1 mouse cellular context compared by ENCODE assay signal in genomic region chr1:135131034-135131433, GRCm38 (mm10).
TF ChIP-seq lines count a peak whose summit lies in the region.

No protein-coding gene starts in this region.

TF ChIP-seq in MEL, 35 proteins besides CTCF, POLR2A, EP300 and RAD21 (continued from another document):
- no peak for TF ChIP-seq E2F4 (IDR thresholded peaks at IDR 0.05; ENCODE audit: borderline replicate concordance, low read depth, low read length)
- TF ChIP-seq JUND (IDR thresholded peaks at IDR 0.05; ENCODE audit: low read depth, low read length) = no peak
- TF ChIP-seq GATA1 (IDR thresholded peaks at IDR 0.05; ENCODE audit: low read depth, low read length) = peak; percentile 85
- TF ChIP-seq POLR2AphosphoS2 (IDR thresholded peaks at IDR 0.05; ENCODE audit: low read length) = peak; percentile 92; the same call in 1 of the 2 replicates
- peak; percentile 92 for TF ChIP-seq NELFE (IDR thresholded peaks at IDR 0.05; ENCODE audit: low read depth, low read length)
- TF ChIP-seq ZC3H11A (IDR thresholded peaks at IDR 0.05; ENCODE audit: low read depth, low read length) = no peak
- TF ChIP-seq MXI1 (IDR thresholded peaks at IDR 0.05; ENCODE audit: low read depth, low read length) = peak; percentile 14; the same call in 1 of the 2 replicates
- TF ChIP-seq MAZ (IDR thresholded peaks at IDR 0.05; ENCODE audit: low read depth, low read length) = peak; percentile 71
- no peak for TF ChIP-seq MAFK (IDR thresholded peaks at IDR 0.05; ENCODE audit: borderline replicate concordance, low read depth, low read length)
- TF ChIP-seq SMC3 (IDR thresholded peaks at IDR 0.05; ENCODE audit: low read depth, low read length) = no peak
- TF ChIP-seq ZNF384 (IDR thresholded peaks at IDR 0.05; ENCODE audit: low read depth, low read length) = no peak
- TF ChIP-seq TBP (IDR thresholded peaks at IDR 0.05; ENCODE audit: low read depth, low read length) = peak; percentile 94
- TF ChIP-seq ZMIZ1 (IDR thresholded peaks at IDR 0.05; ENCODE audit: low read depth, low read length) = peak; percentile 96
- TF ChIP-seq GABPA (IDR thresholded peaks at IDR 0.05; ENCODE audit: low read depth, low read length) = no peak
- TF ChIP-seq KAT2A (conservative IDR thresholded peaks at IDR 0.05; ENCODE audit: low read depth, low read length) = no peak
- TF ChIP-seq POLR2AphosphoS5 (IDR thresholded peaks at IDR 0.05; ENCODE audit: borderline replicate concordance, low read depth, low read length) = no peak
- TF ChIP-seq MYB (IDR thresholded peaks at IDR 0.05; ENCODE audit: low read depth, low read length) = no peak
- TF ChIP-seq ELF1 (IDR thresholded peaks at IDR 0.05; ENCODE audit: low read depth, low read length) = peak; percentile 72; the same call in 1 of the 2 replicates
- 0 out of 2 replicates have a peak, but pooled peaks have one; percentile 22 for TF ChIP-seq MYC (IDR thresholded peaks at IDR 0.05; ENCODE audit: low read depth, low read length)
- TF ChIP-seq BHLHE40 (IDR thresholded peaks at IDR 0.05; ENCODE audit: borderline replicate concordance, low read depth, low read length) = no peak
- peak; percentile 91 for TF ChIP-seq SIN3A (IDR thresholded peaks at IDR 0.05; ENCODE audit: low read length)
- no peak for TF ChIP-seq ZKSCAN1 (IDR thresholded peaks at IDR 0.05; ENCODE audit: low read depth, low read length)
- TF ChIP-seq MAX (IDR thresholded peaks at IDR 0.05; ENCODE audit: low read length) = no peak; the same call in 1 of the 2 replicates
- no peak for TF ChIP-seq USF1 (IDR thresholded peaks at IDR 0.05; ENCODE audit: low read depth, low read length)
